Mouse (Mus musculus): ENCODE results near the gene Batf.

DNA sequence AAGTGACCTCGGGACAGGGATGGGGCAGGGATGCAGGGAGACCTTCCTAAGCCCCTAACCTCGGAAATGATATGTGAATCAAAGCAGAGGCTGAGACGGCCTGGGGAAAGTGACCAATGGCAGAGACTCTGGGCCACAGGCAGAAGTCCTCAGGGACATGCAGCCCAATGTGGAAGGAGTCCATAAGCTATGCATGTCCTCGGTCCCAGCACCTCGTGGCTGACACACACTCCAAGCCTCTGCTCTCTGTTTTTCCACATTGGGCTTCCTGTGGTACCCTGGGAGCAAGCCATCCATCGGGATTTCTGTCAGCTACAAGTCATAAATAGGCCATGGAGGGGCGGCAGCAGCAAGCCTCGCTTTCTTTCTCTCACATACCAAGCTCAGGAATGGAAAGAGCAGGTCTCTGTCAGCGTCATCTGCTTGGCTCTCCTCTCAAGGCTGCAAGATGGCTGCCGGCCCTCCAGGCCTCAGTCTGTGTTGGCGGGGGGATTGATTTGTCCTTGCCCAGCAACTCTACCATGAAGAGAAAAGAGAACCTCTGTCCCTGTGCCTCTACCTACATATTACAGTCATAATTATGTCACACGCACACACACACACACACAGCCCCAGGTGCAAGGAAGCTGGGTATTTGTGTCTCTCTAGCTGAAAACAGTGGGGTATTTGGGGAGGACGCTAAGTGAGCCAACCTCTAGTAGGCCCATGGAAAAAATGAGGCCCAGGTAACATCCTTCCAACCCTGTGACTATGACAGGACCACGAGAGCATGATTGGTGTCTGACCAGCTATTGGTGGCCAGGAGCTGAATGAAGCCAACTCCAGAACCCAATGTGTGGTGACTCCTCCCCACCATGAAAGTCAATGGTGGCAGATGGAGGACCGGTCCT is 15.9 kb downstream of the Batf start:
- no peak for TF ChIP-seq CTCF (IDR thresholded peaks at IDR 0.05; ENCODE audit: borderline replicate concordance, insufficient read depth, low read length)
- no peak for TF ChIP-seq POLR2A (IDR thresholded peaks at IDR 0.05; ENCODE audit: low read depth, low read length)
